Mouse (Mus musculus) granulocyte monocyte progenitor cell, adult 5-6 weeks (primary cell): ENCODE data around the gene Slc22a14. TPM values are rescaled to one million over a fixed set of nuclear protein-coding genes. Genes with fewer than 3 reads are reported as not detected.

Experiments
- ATAC-seq: replicated peaks from 2 replicates; pipeline ENCODE4 v1.8.0; 2016; ENCODE audit warnings: mild to moderate bottlenecking, moderate TSS enrichment, inconsistent platforms; ENCODE audit not compliant: poor library complexity, severe bottlenecking
- total RNA-seq, 2 experiments: library from RNA; stranded (forward) in 1 of 2; stranded (reverse) in 1 of 2; fragments of 200-712, 200-1000 nt in 1 of 2; fragments of >200 nt in 1 of 2; fragmentation: Nextera tagmentation in 1 of 2; gene quantifications; 2 replicates each; pipeline ENCODE4 v1.2.3; 2014 to 2017

Slc22a14 gene
- total RNA-seq, 2 experiments from 2014 or later: not detected

DNA sequence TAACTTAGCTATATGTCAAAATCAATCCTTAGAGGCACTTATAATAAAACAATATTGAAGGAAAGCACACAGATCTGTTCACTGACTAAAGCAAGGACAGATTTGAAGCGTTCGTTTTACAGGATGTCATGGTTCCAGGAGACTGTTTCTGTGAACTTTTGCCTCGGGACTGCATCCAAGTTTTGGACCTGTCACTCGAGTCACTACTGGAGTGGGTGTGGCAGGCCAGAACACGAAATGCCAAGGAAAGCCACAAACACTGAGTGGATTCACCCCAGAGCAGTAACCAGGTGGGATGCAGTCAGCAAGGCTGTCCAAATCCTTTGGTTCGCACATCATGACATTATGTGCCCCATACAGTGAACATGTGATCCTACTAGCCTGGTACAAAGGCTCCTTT is 150.8 kb downstream of the Slc22a14 start:
- ATAC-seq: no peak

DNA sequence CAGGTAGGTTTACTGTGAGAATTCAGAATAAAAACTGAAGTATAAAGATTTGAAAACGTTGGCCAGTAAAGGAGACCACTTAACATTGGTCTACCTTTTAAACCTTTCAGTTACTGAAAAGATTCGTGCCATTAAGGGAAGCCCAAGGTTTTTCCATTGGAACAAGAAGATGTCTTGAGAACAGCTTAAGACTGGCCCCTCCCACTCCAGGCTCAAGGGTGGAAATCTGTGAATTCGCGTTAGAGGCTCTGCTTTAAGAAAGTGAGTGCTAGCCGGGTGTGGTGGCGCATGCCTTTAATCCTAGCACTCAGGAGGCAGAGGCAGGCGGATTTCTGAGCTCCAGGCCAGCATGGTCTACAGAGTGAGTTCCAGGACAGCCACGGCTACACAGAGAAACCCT is 152.4 kb downstream of the Slc22a14 start:
- no peak for ATAC-seq

DNA sequence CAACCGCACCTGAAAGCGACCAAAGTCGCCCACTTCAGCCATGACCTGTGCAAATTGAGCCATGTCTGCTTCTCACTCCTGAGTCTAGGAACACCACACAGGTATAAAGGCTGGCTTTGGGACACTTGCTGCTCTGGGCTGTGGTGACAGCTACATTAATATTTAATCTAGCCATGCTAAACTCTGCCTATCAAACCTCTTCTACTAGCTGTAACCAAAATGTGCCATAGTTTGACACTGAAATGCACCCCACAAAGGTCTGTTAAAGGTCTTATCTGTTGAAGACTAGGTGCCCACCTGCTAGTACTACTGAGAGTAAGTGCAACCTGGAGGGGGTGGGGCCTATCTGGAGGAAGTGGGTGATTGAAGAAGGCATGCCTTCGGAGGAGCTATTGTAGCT is 156.4 kb downstream of the Slc22a14 start, which contains the start of gene Slc22a13:
Gene Slc22a13, minus strand, starts transcription at position 101 of the 400 bp plus-strand sequence.
- no peak for ATAC-seq

DNA sequence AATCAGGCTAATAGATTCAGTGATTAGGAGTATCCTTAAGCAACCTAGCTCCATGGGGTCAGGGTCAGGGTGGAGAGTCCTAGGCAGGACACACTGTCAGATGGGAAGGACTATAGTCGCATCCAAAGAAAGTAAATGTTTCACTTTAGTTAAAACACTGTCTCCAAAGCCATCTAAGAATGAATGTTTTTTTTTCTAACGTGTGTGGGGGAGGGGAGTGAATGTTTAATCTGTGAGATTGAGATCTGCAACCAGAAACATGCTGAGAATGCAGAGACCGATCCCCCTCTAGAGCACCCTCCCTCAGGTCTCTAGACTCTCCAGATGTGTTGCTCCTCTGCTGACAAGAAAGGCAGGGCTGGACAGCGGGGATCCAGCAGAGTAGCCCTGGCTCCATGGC is 158.2 kb downstream of the Slc22a14 start:
- ATAC-seq: no peak

DNA sequence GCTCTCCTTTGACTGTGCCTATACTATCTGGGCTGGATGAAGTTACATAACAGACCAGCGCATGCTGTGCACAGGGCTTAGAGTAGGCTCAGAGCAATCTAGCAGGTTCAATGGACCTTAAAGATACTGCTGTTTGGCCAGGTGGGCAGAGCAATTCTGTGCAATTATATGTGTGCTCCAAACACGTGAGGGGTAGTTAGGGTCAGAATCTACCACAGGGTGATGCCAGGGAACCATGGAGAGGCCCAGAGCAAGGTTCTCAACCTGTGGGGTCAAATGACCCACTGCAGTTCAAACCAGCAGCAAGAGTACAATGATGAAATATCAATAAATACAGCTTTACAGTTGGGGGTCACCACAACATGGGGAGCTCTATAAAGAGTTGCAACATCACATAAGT is 158.7 kb downstream of the Slc22a14 start:
- ATAC-seq: no peak

DNA sequence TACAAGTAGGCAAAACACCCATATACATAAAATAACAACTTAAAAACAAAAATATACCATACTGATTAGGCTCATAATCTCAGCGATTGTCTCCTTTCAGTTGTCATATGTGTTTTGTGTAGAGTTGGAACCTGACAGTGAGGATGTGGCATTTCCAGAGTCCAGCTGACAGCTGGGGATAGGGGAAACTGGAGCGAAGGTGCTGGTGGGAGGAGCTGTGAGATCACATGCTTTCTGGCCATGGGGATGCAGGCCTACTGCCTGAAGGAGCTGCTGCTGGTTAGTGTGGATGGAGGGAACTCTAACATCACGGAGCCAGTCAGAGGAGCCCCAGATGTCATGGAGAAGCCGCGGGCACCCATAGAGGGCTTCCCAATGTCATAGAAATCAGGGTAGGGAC is 159.6 kb downstream of the Slc22a14 start:
- ATAC-seq: no peak

DNA sequence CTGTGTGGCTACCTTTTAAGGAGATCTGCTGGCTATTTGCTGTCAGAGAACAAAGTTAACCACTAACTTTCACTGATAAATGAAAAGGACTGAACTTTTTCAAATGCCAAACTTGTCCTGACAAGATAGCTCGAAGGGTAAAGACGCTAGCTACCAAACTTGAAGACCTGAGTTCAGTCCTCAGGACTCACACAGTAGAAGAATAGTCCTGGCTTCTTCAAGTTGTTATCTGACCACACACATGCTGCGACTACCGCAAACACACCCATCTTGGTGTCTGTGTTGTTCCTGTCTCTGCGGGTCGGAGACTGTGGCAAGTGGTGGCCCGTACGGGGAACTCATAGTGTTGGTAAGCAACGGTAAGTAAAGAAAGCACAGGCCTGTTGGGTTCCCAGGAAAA is 161.7 kb downstream of the Slc22a14 start:
- ATAC-seq: no peak

DNA sequence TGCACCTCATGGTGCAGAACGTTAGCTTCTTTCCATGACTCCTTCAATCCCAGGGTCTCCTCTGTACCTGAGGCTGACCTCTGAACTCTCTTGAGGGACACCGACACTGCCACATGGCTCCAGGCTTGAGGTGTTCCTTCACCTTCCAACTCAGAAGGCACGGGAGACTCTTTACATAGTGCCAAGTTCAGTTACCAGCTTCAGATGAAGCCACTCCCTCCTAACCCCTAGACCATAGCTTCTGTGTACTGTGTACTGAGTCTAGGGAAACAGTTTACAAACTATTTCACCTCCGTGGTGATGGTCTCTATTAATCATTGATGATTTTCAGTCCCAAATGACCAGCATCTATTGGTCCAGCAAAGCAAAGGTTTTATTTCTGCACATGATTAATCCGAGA is 163.7 kb downstream of the Slc22a14 start:
- no peak for ATAC-seq

DNA sequence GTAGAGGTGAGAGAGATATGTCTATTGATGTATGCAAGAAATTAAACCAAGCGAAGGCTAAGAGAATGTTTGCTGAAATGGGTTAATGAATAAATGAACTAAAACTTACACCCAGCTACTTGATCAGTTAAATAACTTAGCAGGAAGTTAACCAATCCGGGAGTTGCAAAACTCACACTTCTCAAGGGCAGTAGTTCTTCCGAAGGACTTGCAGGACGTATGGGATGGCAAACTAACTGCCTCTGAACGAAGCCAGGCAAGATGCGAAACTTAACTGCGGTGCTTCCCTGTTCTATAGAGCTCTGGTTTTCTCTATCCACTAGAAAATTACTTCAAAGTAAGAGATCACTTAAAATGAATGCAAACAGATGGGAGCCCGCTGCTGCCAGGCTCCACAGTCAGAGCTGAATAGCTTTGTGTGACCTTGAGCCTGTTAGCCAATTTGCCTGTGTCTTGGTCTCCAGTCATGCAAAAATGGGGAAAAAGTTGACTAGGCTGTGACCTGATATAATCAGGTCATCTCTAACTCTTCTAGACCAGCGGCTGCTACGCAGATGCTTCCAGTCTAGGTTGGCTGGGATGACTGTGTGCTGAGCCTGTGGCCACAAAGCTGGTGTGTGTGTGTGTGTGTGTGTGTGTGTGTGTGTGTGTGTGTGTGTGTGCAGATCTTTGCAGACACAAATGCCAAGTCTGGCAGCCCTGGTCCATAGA is 166.0 kb downstream of the Slc22a14 start:
- ATAC-seq: peak; percentile 35; the same call in 1 of the 2 replicates

DNA sequence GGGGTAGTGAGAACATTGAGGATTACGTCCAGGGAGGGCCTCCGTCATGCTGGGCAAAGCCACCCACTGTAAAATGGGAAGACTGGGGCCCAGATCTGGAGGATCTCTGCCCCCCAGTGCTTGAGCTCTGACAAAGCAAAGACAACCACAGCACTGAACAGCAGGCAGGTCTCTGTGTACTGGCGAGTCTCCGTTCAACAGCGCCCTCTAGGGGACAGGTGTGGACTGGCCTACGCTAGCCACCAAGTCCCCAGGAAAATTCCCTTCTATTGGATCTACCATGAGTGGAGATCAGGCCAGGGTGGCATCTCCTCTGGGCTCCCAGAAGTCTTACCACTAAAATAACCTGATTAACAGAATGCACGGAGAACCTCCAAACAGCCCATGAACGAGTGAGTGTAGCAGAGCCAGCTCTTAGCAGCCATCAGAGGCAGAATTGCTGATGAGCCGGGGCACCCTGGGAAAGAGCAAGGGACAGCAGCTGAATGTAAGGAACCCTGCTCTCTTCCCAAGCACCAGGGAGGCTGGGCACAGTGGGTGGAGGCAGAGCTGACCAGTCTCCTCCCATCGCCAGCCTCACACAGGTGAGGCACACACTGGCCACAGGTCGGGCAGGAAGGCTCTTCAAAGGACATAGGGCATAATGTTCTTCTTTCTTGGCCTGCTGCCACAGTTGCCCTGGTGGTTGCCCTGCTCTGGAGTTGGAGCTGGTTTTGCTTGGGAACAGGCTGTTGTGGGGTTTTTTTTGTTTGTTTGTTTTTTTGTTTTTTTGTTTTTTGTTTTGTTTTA is 173.0 kb downstream of the Slc22a14 start:
- ATAC-seq: no peak

DNA sequence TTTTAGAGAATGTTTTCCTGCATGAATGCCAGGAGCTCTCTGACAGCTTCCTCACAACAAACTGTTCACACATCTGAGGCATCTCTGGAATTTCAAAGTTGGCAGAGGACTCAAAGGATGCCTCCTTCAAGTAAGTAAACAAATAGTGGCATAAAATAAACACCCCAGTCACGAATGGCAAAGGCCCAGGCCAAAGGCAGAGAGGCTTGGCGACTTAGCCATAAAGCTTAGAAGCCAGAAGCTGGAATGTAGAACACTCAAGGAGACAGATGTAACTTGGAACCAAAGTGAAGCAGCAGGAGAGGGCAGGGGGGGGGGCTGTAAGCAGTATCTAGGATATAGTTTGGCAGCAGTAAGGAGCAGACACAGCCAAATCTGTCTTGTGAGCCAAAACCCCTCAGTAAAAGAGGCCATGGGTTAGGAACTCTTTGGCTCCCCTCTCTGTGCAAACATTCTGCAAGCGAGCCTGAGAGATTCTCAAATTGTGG is 184.1 kb downstream of the Slc22a14 start:
- ATAC-seq: no peak

DNA sequence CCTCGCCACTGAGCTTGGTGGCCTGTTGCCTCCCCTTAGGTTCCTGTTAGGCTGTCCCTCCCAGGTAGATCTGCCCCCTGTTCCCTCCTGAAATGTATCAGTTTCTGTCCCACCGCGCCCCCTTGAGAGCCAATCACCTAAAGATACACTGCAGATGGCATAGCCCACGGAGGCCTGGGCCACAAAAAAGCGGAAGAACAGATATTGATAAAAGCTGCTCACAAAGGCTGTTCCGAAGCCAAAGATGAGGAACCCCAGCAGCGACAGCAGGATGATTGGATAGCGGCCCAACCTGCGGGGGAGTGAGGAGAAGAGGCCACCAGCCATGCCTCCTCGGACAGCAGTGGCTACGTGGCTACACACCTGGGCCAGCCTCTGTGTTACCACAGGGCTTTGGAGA is 186.1 kb downstream of the Slc22a14 start:
- no peak for ATAC-seq

DNA sequence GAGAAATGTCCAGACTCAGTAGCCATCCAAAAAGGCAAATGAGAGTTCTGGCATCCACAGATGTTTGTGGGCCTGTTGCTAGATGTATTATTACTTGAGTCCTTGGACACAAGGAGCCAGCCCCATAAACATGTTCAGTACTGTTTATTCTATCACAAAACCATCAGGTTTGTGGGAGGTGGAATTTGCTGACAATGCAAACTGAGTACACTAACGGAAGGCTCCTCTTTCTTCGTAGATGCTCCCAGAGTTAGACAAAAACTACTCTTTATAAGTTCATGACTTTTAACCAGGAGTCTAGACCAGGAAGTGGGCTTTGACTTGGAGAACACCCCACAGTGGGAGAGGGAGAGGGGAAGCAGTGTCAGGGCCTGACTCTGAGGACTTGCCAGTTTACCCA is 197.7 kb downstream of the Slc22a14 start:
- ATAC-seq: no peak

DNA sequence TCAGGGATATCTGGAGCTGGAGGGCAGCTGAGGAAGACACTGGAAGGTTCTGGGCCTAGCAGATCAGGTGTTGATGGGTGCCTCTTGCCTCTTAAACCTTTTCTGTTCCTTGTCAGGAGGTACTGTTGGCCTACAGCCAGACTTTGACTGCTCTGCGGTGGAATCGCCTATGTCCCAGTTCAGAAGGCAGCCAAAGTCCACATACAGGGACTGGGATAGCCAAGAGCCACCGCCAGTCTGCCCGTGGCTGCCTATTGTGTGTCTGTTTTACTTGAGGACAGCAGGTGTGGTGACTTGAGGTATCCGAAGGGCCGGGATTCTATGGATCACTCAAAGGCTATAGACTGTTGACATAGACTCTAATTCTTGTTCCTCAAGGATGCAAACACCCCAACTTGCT is 199.8 kb downstream of the Slc22a14 start:
- ATAC-seq: no peak

DNA sequence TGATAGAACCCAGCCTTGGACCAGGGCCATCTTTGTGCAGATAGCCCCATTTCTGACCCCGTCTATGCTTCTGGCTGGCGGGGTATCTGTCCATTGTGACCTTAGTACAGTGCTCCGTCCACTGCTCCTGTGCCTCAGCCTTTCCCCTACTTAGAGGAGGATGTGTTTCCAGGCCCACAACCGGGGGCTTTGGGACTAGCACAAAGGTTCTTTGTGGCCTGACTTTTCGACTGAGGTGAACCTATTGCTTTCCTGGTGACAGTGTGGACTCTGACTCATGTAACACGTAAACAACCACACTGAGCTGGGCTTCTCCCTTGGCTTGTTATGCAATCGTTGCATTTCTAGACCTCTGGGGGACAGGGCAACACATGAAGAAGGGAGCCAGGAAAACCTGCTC is 200.6 kb downstream of the Slc22a14 start:
- no peak for ATAC-seq

DNA sequence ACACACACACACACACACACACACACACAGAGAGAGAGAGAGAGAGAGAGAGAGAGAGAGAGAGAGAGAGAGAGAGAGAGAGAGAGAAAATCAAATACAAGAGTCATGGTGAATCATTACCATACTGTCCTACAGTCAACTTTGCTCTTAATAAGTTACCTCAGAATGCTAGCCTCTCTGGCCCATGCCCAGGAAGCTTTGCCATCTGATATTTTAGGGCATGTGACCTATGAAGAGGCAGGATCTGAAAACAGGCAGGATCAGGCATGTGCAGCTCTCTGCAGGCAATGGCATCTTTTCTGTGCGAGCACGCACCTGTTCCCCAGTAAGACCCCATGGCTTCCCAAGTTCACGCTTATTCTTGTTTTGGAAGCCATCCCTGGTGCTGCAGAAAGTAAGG is 204.7 kb downstream of the Slc22a14 start:
- no peak for ATAC-seq

DNA sequence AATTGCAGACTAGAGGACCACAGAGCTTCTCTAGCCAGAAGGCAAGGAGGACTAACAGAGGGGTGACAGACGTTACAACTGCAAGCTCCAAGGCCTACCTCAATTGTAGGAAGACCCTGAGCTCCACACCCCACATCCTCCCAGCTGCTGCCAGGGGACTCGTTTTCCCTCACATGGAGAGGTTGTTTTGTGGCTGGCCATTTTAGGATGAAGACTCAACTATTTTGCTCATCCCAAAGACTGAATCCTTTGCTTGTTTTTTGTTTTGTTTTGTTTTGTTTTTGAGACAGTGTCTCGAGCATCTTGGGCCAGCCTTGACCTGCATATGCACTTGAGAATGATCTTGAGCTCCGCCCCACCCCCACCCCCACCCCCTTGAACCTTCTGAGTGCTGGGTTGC is 206.5 kb downstream of the Slc22a14 start, which contains the start of gene Gm47289:
Gene Gm47289, plus strand, starts transcription at position 301 of the 400 bp plus-strand sequence.
- no peak for ATAC-seq

DNA sequence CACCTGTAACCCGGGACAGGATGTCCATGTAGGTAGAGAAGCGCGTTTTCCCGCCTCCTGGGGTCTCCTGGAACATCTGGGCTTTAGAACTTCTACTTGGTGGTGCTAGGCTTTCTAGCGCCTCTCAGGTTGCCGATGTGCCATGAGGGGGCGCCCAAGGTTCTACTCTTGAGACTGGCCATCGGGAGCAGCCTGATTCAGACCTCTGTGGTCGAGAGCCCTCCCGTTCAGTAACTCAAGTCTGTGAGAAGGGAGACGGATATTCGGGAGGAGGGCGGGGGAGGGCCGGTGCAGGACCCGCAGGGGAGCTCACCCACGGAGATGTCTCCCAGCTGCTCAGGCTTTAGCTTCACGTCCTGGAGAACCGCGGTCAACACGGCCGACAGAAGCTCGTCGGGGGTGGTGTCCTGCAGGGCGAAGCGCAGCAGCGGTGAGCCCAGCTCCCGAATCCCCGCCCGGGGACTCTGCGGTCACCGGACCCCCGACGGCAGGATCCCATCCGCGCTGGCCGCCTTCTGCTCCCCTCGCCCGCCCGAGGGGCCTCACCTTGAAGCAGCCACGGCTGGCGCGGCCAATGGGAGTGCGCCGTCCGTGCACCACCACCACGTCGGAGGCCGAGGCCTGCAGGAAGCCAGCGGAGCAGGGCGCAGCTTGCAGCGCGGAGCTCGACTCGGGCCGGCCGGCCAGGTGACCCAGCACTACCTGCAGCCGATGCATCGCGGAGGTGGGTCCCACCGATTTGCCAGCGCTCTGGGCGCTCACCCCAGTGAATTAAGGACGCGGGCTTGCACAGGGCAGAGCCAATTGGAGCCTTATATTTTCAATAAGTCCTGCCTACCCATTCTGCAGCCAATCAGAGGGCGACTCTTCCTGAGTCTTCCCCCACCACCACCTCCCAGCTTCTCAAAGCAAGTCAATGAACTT is 208.8 kb downstream of the Slc22a14 start, which contains the start of gene Acaa1b:
Gene Acaa1b, minus strand, starts transcription at position 816 of the 924 bp plus-strand sequence.
- peak; percentile 73; the same call in 1 of the 2 replicates for ATAC-seq

DNA sequence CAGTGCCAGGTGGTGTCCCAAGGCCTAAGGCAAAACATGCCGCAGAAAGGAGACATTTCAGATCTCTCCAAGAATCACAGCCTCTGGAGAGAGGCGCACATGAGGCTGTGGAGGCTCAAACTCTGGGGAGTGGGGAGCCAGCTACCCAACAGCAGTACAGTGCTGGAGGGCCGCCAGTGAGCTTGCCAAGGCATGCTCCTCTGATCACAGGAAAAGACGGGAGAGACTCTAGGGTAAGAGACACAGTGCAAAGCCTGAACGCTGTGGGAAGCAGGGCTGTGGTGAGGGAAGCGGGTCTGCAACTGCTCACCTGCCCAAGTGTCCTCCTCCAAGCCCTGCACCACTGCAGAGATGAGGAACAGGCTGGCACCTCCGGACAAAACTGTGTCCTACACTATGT is 209.5 kb downstream of the Slc22a14 start:
- no peak for ATAC-seq

DNA sequence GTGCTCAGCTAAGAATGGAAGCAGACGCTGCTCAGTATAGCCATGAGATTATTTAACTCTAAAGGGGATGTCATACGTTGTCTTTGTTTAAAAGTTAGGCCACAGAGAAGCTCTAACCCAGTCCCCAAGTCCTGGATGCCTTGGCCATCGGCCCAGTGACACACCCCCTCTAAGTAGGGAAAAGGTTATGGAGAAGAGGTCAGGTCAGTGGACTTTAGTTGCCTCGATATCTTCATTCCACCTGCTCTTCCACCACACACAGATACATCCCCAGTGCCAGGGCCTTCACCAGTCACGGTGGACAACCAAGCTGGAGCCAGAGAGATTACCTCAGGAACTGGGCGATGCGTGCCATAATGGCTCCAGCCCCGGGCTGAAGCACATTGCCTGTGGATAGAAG is 209.9 kb downstream of the Slc22a14 start:
- no peak for ATAC-seq
